7 mouse cellular contexts compared by ENCODE assay signal in genomic region chr11:97018583-97019344, GRCm38 (mm10). TPM values are rescaled to one million over a fixed set of nuclear protein-coding genes. Genes with fewer than 3 reads are reported as not detected.
DNase-seq lines count a peak whose midpoint lies in the region; ATAC-seq and TF ChIP-seq lines count a peak whose summit lies in the region.

No protein-coding gene starts in this region.

- no peak for TF ChIP-seq CTCF in C2C12 (IDR thresholded peaks at IDR 0.05; ENCODE audit: control insufficient read depth, insufficient read depth, insufficient read length)

- H3K27me3 ChIP-seq in C2C12 (ENCODE audit: control insufficient read depth, insufficient read depth, insufficient read length): peaks cover 8% of the 10 kb centered on the region
- H3K27me3 ChIP-seq in forebrain, embryonic 13.5 days: peaks cover 96% of the 10 kb centered on the region
- peaks cover 73% of the 10 kb centered on the region for H3K27me3 ChIP-seq in stomach, embryonic 15.5 days (replicated peaks)

- peak overlapping the region; percentile 37; the same call in 1 of the 2 replicates for H3K9ac ChIP-seq in forebrain, embryonic 13.5 days
- no peak overlapping the region for H3K9ac ChIP-seq in stomach, embryonic 15.5 days

- peak overlapping the region; percentile 92 for H3ac ChIP-seq in C2C12 (ENCODE audit: control insufficient read depth, insufficient read length, low read depth)

- no peaks in the 10 kb centered on the region for H3K9me3 ChIP-seq in forebrain, embryonic 13.5 days (replicated peaks)
- no peaks in the 10 kb centered on the region for H3K9me3 ChIP-seq in stomach, embryonic 15.5 days

- no peak overlapping the region for H3K27ac ChIP-seq in forebrain, embryonic 13.5 days
- 0 out of 2 replicates have a peak overlapping the region, but pooled peaks have one; percentile 1 for H3K27ac ChIP-seq in stomach, embryonic 15.5 days

- peak overlapping the region; percentile 51 for H3K4me2 ChIP-seq in forebrain, embryonic 13.5 days
- H3K4me2 ChIP-seq in stomach, embryonic 15.5 days: peak overlapping the region; percentile 69

- peak overlapping the region; percentile 55 for H3K4me3 ChIP-seq in C2C12 (ENCODE audit: insufficient read depth, poor library complexity, severe bottlenecking)
- peak overlapping the region; percentile 29 for H3K4me3 ChIP-seq in forebrain, embryonic 13.5 days
- H3K4me3 ChIP-seq in stomach, embryonic 15.5 days (replicated peaks): peak overlapping the region; percentile 42

- no peak for ATAC-seq in forebrain, embryonic 13.5 days
- 0 out of 2 replicates have a peak, but pooled peaks have one; percentile 36 for ATAC-seq in stomach, embryonic 15.5 days (ENCODE audit: insufficient read depth, low FRiP score, low read depth)
- no peak for ATAC-seq in frontal cortex, adult (ENCODE audit: low TSS enrichment)

- H3K36me3 ChIP-seq in C2C12 (ENCODE audit: control insufficient read depth, insufficient read depth): peaks cover 9% of the 10 kb centered on the region
- no peaks in the 10 kb centered on the region for H3K36me3 ChIP-seq in forebrain, embryonic 13.5 days (ENCODE audit: poor library complexity, severe bottlenecking)
- no peaks in the 10 kb centered on the region for H3K36me3 ChIP-seq in stomach, embryonic 15.5 days

- H3K4me1 ChIP-seq in forebrain, embryonic 13.5 days: peaks cover 20% of the 10 kb centered on the region
- H3K4me1 ChIP-seq in stomach, embryonic 15.5 days: peaks cover 35% of the 10 kb centered on the region

- WGBS in forebrain, embryonic 13.5 days: under 1% methylated on average over 49 of the region's 68 CpGs
- WGBS in stomach, embryonic 15.5 days: under 1% methylated on average over 67 of the region's 68 CpGs

- peaks cover 49% of the 10 kb centered on the region for H3K79me2 ChIP-seq in C2C12 (ENCODE audit: control insufficient read depth, insufficient read depth)

- DNase-seq in 3134 (ENCODE audit: extremely low read depth, insufficient read length, low spot score) (peak; percentile 61), liver (peak; percentile 20)
- no peak for DNase-seq in testis, postnatal 10 days (ENCODE audit: low spot score)

- H3K79me3 ChIP-seq in C2C12 (ENCODE audit: low read depth): peaks cover 15% of the 10 kb centered on the region

TF ChIP-seq in C2C12, 6 proteins besides CTCF, POLR2A, EP300 and RAD21:
- TF ChIP-seq FOSL1 (IDR thresholded peaks at IDR 0.05; ENCODE audit: insufficient read depth, low read length, poor library complexity, severe bottlenecking): no peak

RNA-seq across cellular contexts. Expression of gene Sp6, which starts 5.6 kb away (rescaled TPM):
- polyA plus RNA-seq in C2C12 (2012; fragmentation: generic; extraction: Trizol): 5.5 TPM
- 0.15 and 0.21 TPM in 2 replicates for polyA plus RNA-seq in forebrain, embryonic 13.5 days (2015; fragmentation: Nextera tagmentation; extraction: Ambion mirVana)
- 1.4 and 3.7 TPM in 2 replicates for polyA plus RNA-seq in stomach, embryonic 15.5 days (2015; fragmentation: Nextera tagmentation; extraction: Ambion mirVana)

RNA-seq across cellular contexts. Expression of gene Scrn2, which starts 11.0 kb away (rescaled TPM):
- 21.1 TPM for polyA plus RNA-seq in C2C12 (2012; fragmentation: generic; extraction: Trizol)
- 22.8 and 23.0 TPM in 2 replicates for polyA plus RNA-seq in forebrain, embryonic 13.5 days (2015; fragmentation: Nextera tagmentation; extraction: Ambion mirVana)
- polyA plus RNA-seq in stomach, embryonic 15.5 days (2015; fragmentation: Nextera tagmentation; extraction: Ambion mirVana): 19.7 and 20.1 TPM in 2 replicates

RNA-seq across cellular contexts. Expression of gene Lrrc46, which starts 22.4 kb away (rescaled TPM):
- polyA plus RNA-seq in C2C12 (2012; fragmentation: generic; extraction: Trizol): 1.0 TPM
- 3.0 and 3.6 TPM in 2 replicates for polyA plus RNA-seq in forebrain, embryonic 13.5 days (2015; fragmentation: Nextera tagmentation; extraction: Ambion mirVana)
- polyA plus RNA-seq in stomach, embryonic 15.5 days (2015; fragmentation: Nextera tagmentation; extraction: Ambion mirVana): 0.54 and 0.86 TPM in 2 replicates

RNA-seq across cellular contexts. Expression of gene Mrpl10, which starts 22.6 kb away (rescaled TPM):
- 77.5 TPM for polyA plus RNA-seq in C2C12 (2012; fragmentation: generic; extraction: Trizol)
- polyA plus RNA-seq in forebrain, embryonic 13.5 days (2015; fragmentation: Nextera tagmentation; extraction: Ambion mirVana): 59.3 and 60.7 TPM in 2 replicates
- polyA plus RNA-seq in stomach, embryonic 15.5 days (2015; fragmentation: Nextera tagmentation; extraction: Ambion mirVana): 78.8 and 85.1 TPM in 2 replicates

RNA-seq across cellular contexts. Expression of gene Osbpl7, which starts 31.7 kb away (rescaled TPM):
- polyA plus RNA-seq in C2C12 (2012; fragmentation: generic; extraction: Trizol): 1.8 TPM
- 7.8 and 8.7 TPM in 2 replicates for polyA plus RNA-seq in forebrain, embryonic 13.5 days (2015; fragmentation: Nextera tagmentation; extraction: Ambion mirVana)
- 7.8 and 9.5 TPM in 2 replicates for polyA plus RNA-seq in stomach, embryonic 15.5 days (2015; fragmentation: Nextera tagmentation; extraction: Ambion mirVana)
